In the genomic region with DNA sequence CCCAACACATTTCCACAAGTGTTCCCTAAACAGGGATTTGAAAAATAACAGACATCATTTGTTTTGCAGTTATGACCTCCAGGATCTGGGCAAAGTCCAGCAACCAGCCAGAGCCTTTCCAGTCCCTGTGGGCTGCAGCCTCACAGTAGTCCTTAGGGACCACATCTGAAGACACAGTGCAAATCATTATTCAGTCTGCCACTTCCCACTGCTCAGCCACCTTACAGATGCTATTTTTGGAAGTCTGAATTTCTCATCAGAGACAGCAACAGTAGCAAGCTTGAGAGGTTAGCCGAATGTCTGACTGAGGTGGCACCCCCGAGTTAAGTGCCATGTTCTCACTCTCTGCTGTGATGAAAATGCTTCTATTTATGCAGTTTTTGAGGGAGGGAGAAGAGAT, we compare ENCODE assay signal across 18 mouse cellular contexts. TPM values are rescaled to one million over a fixed set of nuclear protein-coding genes. Genes with fewer than 3 reads are reported as not detected.
DNase-seq lines count a peak whose midpoint lies in the region; ATAC-seq and TF ChIP-seq lines count a peak whose summit lies in the region.
"Had no signal": no experiment of that assay in that cellular context is flagged by ENCODE, and none has a peak within 500 bp of the region (broad histone marks: within the 10 kb centered on the region; RNA-seq: fewer than 3 reads in every experiment).

No protein-coding gene starts in this region.

- H3K27ac ChIP-seq in gastrocnemius, adult 2 months = peak overlapping the region; percentile 31; the same call in 1 of the 2 replicates
- H3K27ac ChIP-seq in heart, embryonic 12.5 days (ENCODE audit: poor library complexity, severe bottlenecking) = peak overlapping the region; percentile 76
- H3K27ac ChIP-seq: embryonic facial prominence, embryonic 13.5 days; hindbrain, embryonic 10.5 days; macrophage; midbrain, embryonic 10.5 days had no signal

- H3K4me2 ChIP-seq in heart, embryonic 12.5 days = no peak overlapping the region
- H3K4me2 ChIP-seq: embryonic facial prominence, embryonic 13.5 days had no signal

- H3K36me3 ChIP-seq in heart, embryonic 12.5 days = no peaks in the 10 kb centered on the region
- H3K36me3 ChIP-seq: embryonic facial prominence, embryonic 13.5 days; hindbrain, embryonic 10.5 days; midbrain, embryonic 10.5 days had no signal

- no peaks in the 10 kb centered on the region for H3K9me3 ChIP-seq in heart, embryonic 12.5 days (replicated peaks)
- H3K9me3 ChIP-seq: embryonic facial prominence, embryonic 13.5 days; hindbrain, embryonic 10.5 days had no signal

- peaks cover 12% of the 10 kb centered on the region for H3K4me1 ChIP-seq in heart, embryonic 12.5 days (replicated peaks)

- peak; percentile 42 for DNase-seq in gastrocnemius, adult 2 months
- DNase-seq in gastrocnemius, postnatal 14 days = no peak
- no peak for DNase-seq in heart, adult 8-10 months (ENCODE audit: low spot score)
- peak; percentile 31 for DNase-seq in lung, postnatal 36 days
- no peak for DNase-seq in lung, adult 18-20 months
- no peak for DNase-seq in cerebellum, adult 11-12 months
- DNase-seq: cerebellum, adult 11 months; cerebellum, postnatal 14 days; kidney, adult 11 months; left cerebral cortex, postnatal 4 days; liver had no signal

- H3K9ac ChIP-seq in heart, embryonic 12.5 days = no peak overlapping the region
- H3K9ac ChIP-seq: embryonic facial prominence, embryonic 13.5 days had no signal

- H3K27me3 ChIP-seq in heart, embryonic 12.5 days (replicated peaks) = no peaks in the 10 kb centered on the region
- H3K27me3 ChIP-seq: embryonic facial prominence, embryonic 13.5 days had no signal

- intact Hi-C loops in gastrocnemius, adult 2 months (cut with DNase I) = no loop called here
- intact Hi-C loops in gastrocnemius, postnatal 14 days (cut with DNase I; ENCODE audit: low total_unique reads) = no loop called here

- TF ChIP-seq CTCF in gastrocnemius, adult 2 months (IDR thresholded peaks at IDR 0.05) = no peak

- WGBS in heart, embryonic 12.5 days = 59% methylated on average over 2 of the region's 2 CpGs

- ATAC-seq in heart, embryonic 12.5 days (ENCODE audit: insufficient number of reproducible peaks, low FRiP score) = no peak
- ATAC-seq: forebrain, embryonic 14.5 days had no signal

- H3K4me3 ChIP-seq in gastrocnemius, adult 2 months = no peak overlapping the region
- no peak overlapping the region for H3K4me3 ChIP-seq in heart, embryonic 12.5 days
- H3K4me3 ChIP-seq: embryonic facial prominence, embryonic 13.5 days; hindbrain, embryonic 10.5 days; midbrain, embryonic 10.5 days had no signal

RNA-seq across cellular contexts. Expression of gene Cd28, which starts 15.3 kb away (rescaled TPM):
- 1 to 10 TPM; 2.8 to 4.8 TPM for total RNA-seq in gastrocnemius, adult 2 months (2021)
- 1 to 10 TPM; 2.7 to 8.5 TPM for total RNA-seq in gastrocnemius, postnatal 14 days (2021)
- 0.06 and 0.17 TPM in 2 replicates for polyA plus RNA-seq in heart, embryonic 12.5 days (2016; fragmentation: Nextera tagmentation; extraction: Ambion mirVana)
- 10 to 100 TPM; 11.8 to 15.7 (median 12.5) TPM for total RNA-seq in heart, adult 8-10 months (2022)
- total RNA-seq: midbrain, postnatal 0 days had no signal

Comparison
In these comparisons a context has a peak if more than half of its experiments do, and no peak if none do; other contexts are left out.
1. DNase-seq: peak in gastrocnemius, adult 2 months (single experiment) and lung, postnatal 36 days (single experiment); none in gastrocnemius, postnatal 14 days (single experiment), heart, adult 8-10 months (single experiment), lung, adult 18-20 months (0 of 2) and cerebellum, adult 11-12 months (single experiment).